Mouse (Mus musculus): ENCODE measurements around the gene Atrnl1.

DNA sequence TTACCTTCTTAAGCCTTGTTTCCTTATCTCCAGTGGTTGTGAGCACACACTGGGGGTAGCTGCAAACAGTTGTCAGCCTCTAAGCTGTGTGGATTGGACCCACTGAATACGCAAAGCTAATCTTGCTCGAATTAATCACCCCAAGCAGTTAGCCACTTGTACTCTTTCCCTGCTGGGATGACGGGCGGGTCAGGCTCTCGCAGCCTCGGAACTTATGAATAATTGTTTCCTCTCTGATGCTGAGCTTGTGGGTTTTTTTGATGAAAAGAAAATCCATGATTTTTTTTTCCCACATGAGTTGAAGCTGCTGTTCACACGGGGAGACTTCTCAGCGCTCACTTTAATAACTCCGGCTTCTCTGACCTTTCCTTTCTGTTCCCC is 554.8 kb downstream of the Atrnl1 start:
- TF ChIP-seq CTCF (IDR thresholded peaks at IDR 0.05; ENCODE audit: extremely low read depth, insufficient read depth, low read length) (no peak), POLR2A (IDR thresholded peaks at IDR 0.05; ENCODE audit: extremely low read depth, insufficient read depth, low read length) (no peak)
